Mouse (Mus musculus) urinary bladder, adult 18-20 months (tissue): ENCODE data around the gene Dclk2.

ENCODE experiments used
- DNase-seq, 2 experiments: peaks; one replicate each; pipeline ENCODE4 v3.0.0; 2022; ENCODE audit warnings: low spot score in 2 of 2, mixed read lengths in 2 of 2

Gene Dclk2

DNA sequence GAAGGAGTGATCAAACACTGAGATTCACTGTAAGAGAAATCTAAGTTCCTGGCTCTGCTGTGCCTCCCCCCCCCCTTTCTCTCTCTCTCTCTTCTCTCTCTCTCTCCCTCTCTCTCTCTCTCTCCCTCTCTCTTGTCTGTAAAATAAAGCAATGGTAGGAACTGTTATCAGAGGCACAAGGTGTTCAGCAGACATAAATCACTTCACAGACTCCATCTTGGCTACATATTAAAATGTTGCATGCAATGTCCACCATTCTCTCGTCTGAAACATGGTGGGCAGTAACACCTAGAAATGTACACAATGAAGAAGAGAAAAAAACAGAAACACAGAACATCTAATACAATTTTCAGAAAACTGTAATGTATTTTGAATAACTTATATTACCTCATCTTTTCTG, 161.3 kb downstream of the Dclk2 start:
- no peak for DNase-seq

DNA sequence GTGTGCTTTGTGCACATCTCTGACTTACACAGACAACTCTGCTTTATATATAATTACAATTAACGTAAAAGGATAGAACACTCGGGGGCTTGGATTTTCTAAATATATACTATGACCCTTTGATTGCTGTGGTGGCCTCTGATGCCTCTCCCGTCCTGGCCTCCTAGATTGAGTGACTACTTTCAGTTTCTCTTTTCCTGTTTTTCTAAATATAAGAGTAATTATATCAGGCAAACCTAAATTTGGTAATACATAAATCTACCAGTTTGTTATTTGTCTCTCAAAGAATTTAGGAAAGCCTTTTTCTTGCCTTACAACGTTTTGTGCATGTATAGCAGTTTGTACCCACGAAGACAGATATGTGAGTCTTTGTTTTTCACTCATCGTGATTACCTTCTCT, 161.9 kb downstream of the Dclk2 start:
- DNase-seq: no peak

DNA sequence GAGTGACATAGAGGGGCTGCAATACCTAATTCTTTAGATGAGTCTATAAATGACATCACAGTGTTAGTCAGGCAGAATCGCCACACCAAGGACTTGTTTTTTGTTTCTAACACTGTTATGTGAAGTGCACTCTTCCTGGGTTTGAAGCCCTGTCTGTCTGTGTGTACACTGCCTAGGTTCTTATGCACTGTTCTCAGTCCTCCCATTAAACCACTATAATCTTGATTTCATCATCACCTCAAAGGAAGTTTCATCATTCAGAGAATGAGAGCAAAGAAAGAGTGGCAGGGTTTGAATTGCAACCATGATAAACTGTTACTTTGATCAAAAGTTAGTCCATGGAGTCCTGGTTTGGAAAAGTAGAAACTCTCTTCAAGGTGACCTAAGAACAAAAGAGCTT, 164.1 kb downstream of the Dclk2 start:
- no peak for DNase-seq

DNA sequence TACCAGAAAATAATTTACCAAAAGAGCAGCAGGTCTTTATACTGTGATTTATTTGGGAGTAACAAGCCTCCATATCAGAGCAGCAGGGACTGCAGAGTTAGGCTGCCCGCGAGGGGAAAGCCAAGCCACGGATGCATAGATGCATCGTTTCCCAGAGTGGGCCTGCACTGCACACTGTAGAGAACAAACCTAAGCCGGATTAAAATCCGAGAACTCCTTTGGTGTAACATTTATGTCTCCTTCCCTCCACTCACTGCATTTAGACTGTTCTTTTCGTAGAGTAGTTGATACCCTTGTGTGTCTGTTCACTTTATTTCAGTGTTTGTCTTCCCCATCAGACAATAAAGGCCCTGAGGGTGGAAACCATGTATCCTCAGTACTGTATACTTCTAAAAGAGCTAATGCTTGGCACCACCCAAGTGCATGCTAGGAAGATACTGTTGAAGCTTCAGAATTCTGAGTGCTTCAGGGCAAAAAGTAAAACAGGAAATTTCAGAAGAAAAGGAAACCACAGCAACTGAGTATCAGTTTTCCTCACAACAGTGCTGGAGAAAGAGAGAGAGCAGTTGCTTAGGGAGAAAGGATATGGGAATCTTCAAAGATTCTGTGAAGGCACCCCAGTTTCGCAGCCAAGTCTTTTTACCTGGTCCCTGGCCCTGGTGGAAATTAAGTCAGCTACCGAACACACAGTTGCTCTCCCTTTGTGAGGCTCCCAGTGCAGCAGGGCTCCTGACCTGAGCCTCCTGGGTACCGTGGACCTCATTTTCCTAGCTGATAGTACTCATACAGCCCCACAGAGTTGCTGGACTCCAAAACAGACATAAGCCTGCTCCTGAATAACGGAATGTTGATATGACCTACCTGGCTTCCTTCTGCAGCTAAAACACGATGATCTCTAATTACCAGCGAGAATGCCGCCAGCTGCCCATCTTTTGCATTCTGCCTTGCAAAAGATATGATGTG, 165.8 kb downstream of the Dclk2 start:
- no peak for DNase-seq

DNA sequence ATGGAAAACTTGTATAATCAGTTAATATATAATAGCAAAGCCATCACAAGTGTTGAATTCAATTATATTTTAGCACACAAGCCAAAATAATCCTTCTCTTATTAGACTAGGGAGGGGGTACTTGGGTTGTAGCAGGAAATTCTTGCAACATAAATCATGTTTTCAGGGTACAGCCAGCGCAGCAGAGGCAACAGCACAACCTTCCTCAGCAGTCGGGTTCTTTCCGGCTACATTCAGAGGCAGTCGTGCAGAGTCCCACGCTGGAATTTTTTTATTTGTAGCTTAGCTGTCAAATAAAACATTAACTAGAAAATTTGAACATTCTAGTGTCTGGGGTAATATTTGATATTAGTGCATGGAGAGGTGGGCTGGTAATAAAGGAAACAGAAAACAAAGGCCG, 166.5 kb downstream of the Dclk2 start:
- no peak for DNase-seq

DNA sequence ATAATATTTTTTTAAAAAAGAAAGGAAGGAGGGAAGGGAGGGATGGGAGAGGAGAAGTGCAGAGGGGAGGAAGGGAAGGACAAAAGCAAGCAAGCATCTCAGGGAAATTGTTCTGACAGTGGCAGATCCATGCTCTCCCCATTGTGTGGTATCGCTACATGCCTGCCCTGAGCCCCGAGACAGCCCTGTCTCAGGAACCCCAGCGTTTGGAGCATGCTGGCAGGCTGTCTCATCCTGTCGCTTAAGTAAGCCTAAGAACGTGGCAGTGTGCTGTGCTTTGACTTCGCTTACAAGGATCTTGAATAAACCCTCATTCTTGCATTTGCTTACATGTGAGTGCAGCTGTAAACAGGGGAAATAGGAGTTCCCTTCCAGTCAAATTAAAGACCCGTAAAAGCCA, 170.0 kb downstream of the Dclk2 start:
- DNase-seq: no peak

DNA sequence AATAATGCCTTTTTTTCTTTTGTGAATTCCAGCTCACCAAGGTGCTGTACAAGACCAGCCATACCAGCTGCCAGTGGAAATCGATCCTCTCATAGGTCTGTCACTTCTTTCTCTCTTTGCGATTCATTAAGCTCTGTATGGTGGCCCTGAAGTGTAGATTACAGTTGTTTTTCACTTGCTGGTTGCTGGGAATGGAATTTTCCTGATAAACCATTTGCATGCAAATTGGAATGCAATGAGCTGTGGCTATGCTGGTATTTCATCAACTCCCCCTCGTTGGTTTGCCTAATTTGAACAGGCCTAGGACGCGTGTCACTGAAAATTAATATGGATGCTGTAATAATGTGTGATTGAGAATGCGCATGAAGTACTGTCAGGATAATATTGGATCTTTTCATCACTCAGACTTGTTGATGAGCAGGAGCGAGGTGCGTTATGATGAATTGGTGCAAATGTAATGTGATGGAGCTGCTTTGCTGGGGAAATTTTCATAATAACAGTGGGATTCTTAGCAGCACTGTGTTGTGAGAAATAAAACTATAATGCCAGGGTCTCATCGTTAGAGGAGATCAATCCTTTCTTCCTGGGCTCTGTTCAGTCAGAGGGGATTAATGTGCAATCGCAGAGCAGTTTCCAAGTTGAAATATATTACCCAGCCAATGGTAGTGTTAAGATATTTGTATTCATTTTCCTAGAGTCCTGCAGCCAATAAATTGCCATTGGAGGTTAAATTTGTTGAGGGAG, 174.7 kb downstream of the Dclk2 start:
- no peak for DNase-seq

DNA sequence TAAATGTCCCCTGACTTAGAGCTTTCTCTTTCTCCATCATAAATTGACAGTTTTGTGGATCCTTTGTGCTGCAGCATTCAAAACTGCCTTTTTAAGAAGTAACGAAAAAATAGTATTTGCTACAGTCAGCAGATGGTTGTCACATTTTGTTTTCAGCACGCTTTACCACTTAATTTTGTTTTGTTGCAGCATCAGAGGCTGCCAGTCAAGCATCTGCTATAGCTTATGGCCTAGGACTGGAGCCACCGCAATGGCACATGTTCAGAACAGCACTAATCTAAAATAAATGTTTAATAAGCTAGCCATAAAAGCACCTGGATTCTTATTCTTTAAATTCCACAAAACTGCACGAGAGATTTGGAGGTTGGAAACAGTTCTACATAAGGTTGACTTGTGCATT, 175.3 kb downstream of the Dclk2 start:
- DNase-seq: no peak

DNA sequence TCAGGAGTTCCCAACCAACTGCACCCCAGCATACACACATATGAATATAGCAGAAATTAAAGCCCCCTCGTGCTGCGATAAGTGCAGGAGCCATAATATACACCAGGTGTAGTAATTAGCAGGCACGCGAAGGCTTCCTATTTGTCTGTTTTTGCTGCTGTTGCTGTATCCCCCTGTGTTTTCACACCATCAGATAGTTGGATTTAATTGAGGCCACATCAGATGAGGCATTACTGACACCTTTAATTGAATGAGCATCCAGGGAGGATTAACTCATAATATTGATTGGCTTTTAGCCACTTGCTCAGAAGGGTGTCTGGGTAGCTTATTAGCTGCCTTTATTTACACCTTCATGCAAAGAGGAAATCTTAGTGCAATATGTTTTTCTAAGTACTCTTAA, 180.9 kb downstream of the Dclk2 start:
- DNase-seq: no peak

DNA sequence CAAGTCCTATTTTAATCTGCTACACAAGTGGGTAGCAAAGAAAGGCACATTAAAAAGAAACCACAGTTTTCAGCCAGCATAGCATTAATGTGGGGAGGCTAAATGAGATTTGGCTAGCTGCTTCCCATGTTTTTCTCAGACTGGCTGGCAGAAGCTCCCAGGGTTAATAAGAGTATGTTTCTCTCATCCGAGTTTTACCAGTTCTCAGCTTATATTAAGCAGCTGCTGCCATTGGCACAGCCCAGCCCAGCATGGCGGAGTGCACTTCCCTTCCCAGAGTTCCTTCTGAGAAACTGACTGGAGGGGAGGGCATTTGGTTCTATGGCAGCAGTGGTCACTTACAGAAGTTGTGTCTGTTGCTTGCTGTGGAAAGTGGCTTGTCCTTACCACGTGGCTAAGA, 181.8 kb downstream of the Dclk2 start:
- no peak for DNase-seq
